Comparison of ENCODE assay signal across 13 mouse cellular contexts in genomic region chr9:68756976-68757375, GRCm38 (mm10).
A peak's percentile ranks its signal among the peaks of the same experiment; 100 is the strongest.
DNase-seq lines count a peak whose midpoint lies in the region; ATAC-seq and TF ChIP-seq lines count a peak whose summit lies in the region.
"Had no signal": no experiment of that assay in that cellular context is flagged by ENCODE, and none has a peak within 500 bp of the region (broad histone marks: within the 10 kb centered on the region; RNA-seq: fewer than 3 reads in every experiment).

No protein-coding gene starts in this region.

- no peaks in the 10 kb centered on the region for H3K36me3 ChIP-seq in kidney, adult 2 months (ENCODE audit: control insufficient read depth, insufficient read depth, low read length)
- no peaks in the 10 kb centered on the region for H3K36me3 ChIP-seq in lung, embryonic 16.5 days (ENCODE audit: control insufficient read depth, insufficient read depth, low read length)
- H3K36me3 ChIP-seq in midbrain, embryonic 10.5 days, result no peaks in the 10 kb centered on the region
- H3K36me3 ChIP-seq: embryonic facial prominence, embryonic 15.5 days; hindbrain, embryonic 10.5 days had no signal

- peak; percentile 29 for DNase-seq in kidney, adult 2 months
- no peak for DNase-seq in kidney, adult 8-10 months
- DNase-seq in adrenal gland, postnatal 10 days, result peak; percentile 80
- peak; percentile 24 for DNase-seq in gastrocnemius, postnatal 10 days
- DNase-seq in layer of hippocampus, postnatal 10 days (ENCODE audit: low spot score in 2 of 2), result no peak
- no peak for DNase-seq in midbrain, embryonic 10.5 days (ENCODE audit: low spot score)
- no peak for DNase-seq in layer of hippocampus, adult 18-20 months (ENCODE audit: low spot score in 2 of 2)
- DNase-seq: left cerebral cortex, postnatal 4 days had no signal

- no peaks in the 10 kb centered on the region for H3K9me3 ChIP-seq in lung, embryonic 16.5 days (ENCODE audit: control insufficient read depth, low read length)
- H3K9me3 ChIP-seq in midbrain, embryonic 10.5 days (replicated peaks), result no peaks in the 10 kb centered on the region
- H3K9me3 ChIP-seq: embryonic facial prominence, embryonic 15.5 days; hindbrain, embryonic 10.5 days had no signal

- no peak overlapping the region for H3K27ac ChIP-seq in kidney, adult 2 months (ENCODE audit: insufficient read depth, low read depth, low read length)
- H3K27ac ChIP-seq in lung, embryonic 16.5 days (ENCODE audit: low read length), result no peak overlapping the region
- H3K27ac ChIP-seq in midbrain, embryonic 10.5 days (replicated peaks), result no peak overlapping the region
- H3K27ac ChIP-seq: embryonic facial prominence, embryonic 15.5 days had no signal

- TF ChIP-seq POLR2A in kidney, adult 2 months (IDR thresholded peaks at IDR 0.05; ENCODE audit: low read depth, low read length), result no peak

- no peaks in the 10 kb centered on the region for H3K27me3 ChIP-seq in kidney, adult 2 months (replicated peaks; ENCODE audit: control insufficient read depth, insufficient read depth, low read length)
- no peaks in the 10 kb centered on the region for H3K27me3 ChIP-seq in lung, embryonic 16.5 days (ENCODE audit: control insufficient read depth, insufficient read depth, low read depth, low read length)
- no peaks in the 10 kb centered on the region for H3K27me3 ChIP-seq in midbrain, embryonic 10.5 days (ENCODE audit: low read depth, poor library complexity, severe bottlenecking)
- H3K27me3 ChIP-seq: embryonic facial prominence, embryonic 15.5 days had no signal

- WGBS in kidney, adult 2 months, result 59% methylated on average over 2 of the region's 2 CpGs
- 33% methylated on average over 2 of the region's 2 CpGs for WGBS in lung, embryonic 16.5 days
- 64% methylated on average over 2 of the region's 2 CpGs for WGBS in midbrain, embryonic 10.5 days

- H3K4me3 ChIP-seq in kidney, adult 2 months (ENCODE audit: insufficient read depth, low read depth, low read length), result no peak overlapping the region
- H3K4me3 ChIP-seq in lung, embryonic 16.5 days (ENCODE audit: low read length), result no peak overlapping the region
- H3K4me3 ChIP-seq in midbrain, embryonic 10.5 days, result no peak overlapping the region
- H3K4me3 ChIP-seq: embryonic facial prominence, embryonic 15.5 days; hindbrain, embryonic 10.5 days; myocyte had no signal

- H3K9ac ChIP-seq in lung, embryonic 16.5 days (ENCODE audit: low read length), result no peak overlapping the region
- H3K9ac ChIP-seq: embryonic facial prominence, embryonic 15.5 days had no signal

- peak; percentile 41; the same call in 1 of the 2 replicates for ATAC-seq in lung, embryonic 16.5 days (ENCODE audit: low read depth)
- ATAC-seq: forebrain, embryonic 16.5 days had no signal

- no peaks in the 10 kb centered on the region for H3K4me1 ChIP-seq in kidney, adult 2 months (ENCODE audit: control insufficient read depth, insufficient read depth, low read length)
- no peaks in the 10 kb centered on the region; the same call in 1 of the 2 replicates for H3K4me1 ChIP-seq in lung, embryonic 16.5 days (replicated peaks; ENCODE audit: control insufficient read depth, insufficient read depth, low read length)
- H3K4me1 ChIP-seq in midbrain, embryonic 10.5 days, result peaks cover 41% of the 10 kb centered on the region

- no peak overlapping the region for H3K4me2 ChIP-seq in lung, embryonic 16.5 days (ENCODE audit: low read depth, low read length)
- H3K4me2 ChIP-seq: embryonic facial prominence, embryonic 15.5 days had no signal

- no peak for TF ChIP-seq CTCF in kidney, adult 2 months (conservative IDR thresholded peaks at IDR 0.05; ENCODE audit: insufficient read depth, insufficient read length, low read depth, low read length)

Comparison
In these comparisons a context has a peak if more than half of its experiments do, and no peak if none do; other contexts are left out.
1. DNase-seq: peak in kidney, adult 2 months (single experiment), adrenal gland, postnatal 10 days (single experiment) and gastrocnemius, postnatal 10 days (single experiment); none in kidney, adult 8-10 months (0 of 2), layer of hippocampus, postnatal 10 days (0 of 2), midbrain, embryonic 10.5 days (single experiment) and layer of hippocampus, adult 18-20 months (0 of 2).